Mouse (Mus musculus) lung, embryonic 15.5 days (tissue): ENCODE results near the gene Sox13. TPM values are rescaled to one million over a fixed set of nuclear protein-coding genes. Genes with fewer than 3 reads are reported as not detected.
A peak's percentile ranks its signal among the peaks of the same experiment; 100 is the strongest.

Experiments
- ATAC-seq: fragments of 200-750 bp; cut with Nextera tagmentation; 2 replicates; pipeline ENCODE4 v1.8.0; 2017; ENCODE audit warnings: moderate number of reproducible peaks, borderline replicate concordance; ENCODE audit not compliant: low FRiP score, low TSS enrichment; ENCODE audit errors: extremely low read depth
- H3K27ac ChIP-seq: fragments of 300-500 bp; sonication (generic); 2 replicates; pipeline ENCODE4 v1.5.1; 2015; ENCODE audit warnings: moderate library complexity, mild to moderate bottlenecking, inconsistent platforms
- H3K27me3 ChIP-seq: fragments of 300-500 bp; sonication (generic); 2 replicates; pipeline ENCODE4 v1.6.1; 2015; ENCODE audit warnings: inconsistent platforms
- H3K36me3 ChIP-seq: fragments of 300-500 bp; sonication (generic); 2 replicates; pipeline ENCODE4 v1.6.1; 2015; ENCODE audit warnings: inconsistent platforms
- H3K4me1 ChIP-seq: fragments of 300-500 bp; sonication (generic); 2 replicates; pipeline ENCODE4 v1.6.1; 2015; ENCODE audit warnings: inconsistent platforms
- H3K4me2 ChIP-seq: fragments of 300-500 bp; sonication (generic); 2 replicates; pipeline ENCODE4 v1.6.1; 2015; ENCODE audit warnings: inconsistent platforms, mild to moderate bottlenecking, moderate library complexity
- H3K4me3 ChIP-seq: fragments of 300-500 bp; sonication (generic); 2 replicates; pipeline ENCODE4 v1.5.1; 2015; ENCODE audit warnings: mild to moderate bottlenecking, inconsistent platforms
- H3K9ac ChIP-seq: fragments of 300-500 bp; sonication (generic); 2 replicates; pipeline ENCODE4 v1.6.1; 2015; ENCODE audit warnings: inconsistent platforms
- H3K9me3 ChIP-seq: fragments of 300-500 bp; sonication (generic); 2 replicates; pipeline ENCODE4 v1.6.1; 2016; ENCODE audit warnings: inconsistent platforms
- WGBS: fragments of 180-500 bp; shearing (Covaris S2); methylation state at CpG from one replicate; pipeline ENCODE4 v1.1.7; 2015; 5-methylcytosine and 5-hydroxymethylcytosine counted together
- polyA plus RNA-seq: library from polyadenylated mRNA; unstranded; fragments of >200 nt; fragmentation: Nextera tagmentation; extraction: Ambion mirVana; gene quantifications from 2 replicates; pipeline ENCODE4 v1.2.1, GENCODE M21; 2015

Gene Sox13
- polyA plus RNA-seq, 1 experiment from 2014 or later = 9.0 TPM

DNA sequence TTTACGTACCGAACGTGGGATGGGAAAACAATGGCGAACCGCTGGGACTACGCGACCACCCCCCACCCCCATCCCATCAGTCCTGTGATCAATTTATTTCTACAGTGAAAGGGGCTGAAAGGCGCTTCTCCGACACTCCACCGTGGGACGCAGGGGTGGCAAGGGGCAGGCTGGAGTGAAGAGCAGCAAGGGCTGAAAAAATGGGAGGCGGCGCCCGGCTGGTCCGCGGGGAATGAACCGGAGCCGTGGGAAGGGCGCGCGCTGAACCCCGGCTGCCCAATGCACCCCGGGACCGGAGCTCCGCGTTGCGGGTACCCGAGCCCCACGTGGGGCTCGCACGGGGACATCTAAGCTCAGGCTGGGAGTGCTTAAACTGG, 1.0 kb downstream of the Sox13 start:
- Histone ChIP-seq H3K27me3 (no peaks in the 10 kb centered on the region), H3K4me3 (peak overlapping the region; percentile 78), H3K27ac (peak overlapping the region; percentile 85), H3K4me2 (peak overlapping the region; percentile 99), H3K9ac (peak overlapping the region; percentile 80), H3K36me3 (no peaks in the 10 kb centered on the region), H3K4me1 (peaks cover 40% of the 10 kb centered on the region), H3K9me3 (no peaks in the 10 kb centered on the region)
- WGBS = 0% methylated on average over 31 of the region's 31 CpGs
- ATAC-seq = no peak

DNA sequence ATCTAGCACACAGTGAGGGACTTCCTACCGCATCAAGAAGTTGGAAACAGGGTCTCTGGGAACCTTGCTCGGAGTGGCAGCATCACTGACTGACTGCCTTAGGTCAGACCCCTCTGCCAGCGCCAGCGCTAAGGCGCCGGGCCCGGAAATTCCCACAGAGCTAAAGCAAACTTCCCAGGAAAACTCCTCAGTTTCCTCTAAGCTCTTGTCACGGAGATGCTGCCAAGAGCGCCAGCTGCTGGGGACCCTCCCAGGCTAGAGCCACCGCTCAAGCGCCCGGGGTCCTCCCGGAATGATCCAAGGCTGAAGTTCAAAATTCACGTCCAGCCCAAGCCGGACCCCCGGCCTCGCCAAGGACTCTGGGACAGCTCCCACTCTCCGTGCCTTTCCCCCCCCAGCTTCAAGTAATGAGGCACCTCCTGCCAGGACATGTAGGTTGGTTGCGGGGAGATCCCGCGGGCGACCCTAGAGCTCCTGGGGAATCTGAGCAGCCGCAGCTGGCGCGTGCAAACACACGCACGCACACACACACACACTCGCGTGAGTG, 1.5 kb downstream of the Sox13 start:
- Histone ChIP-seq H3K4me2 (peak overlapping the region; percentile 99), H3K36me3 (no peaks in the 10 kb centered on the region), H3K9me3 (no peaks in the 10 kb centered on the region), H3K27ac (peak overlapping the region; percentile 85; the same call in 1 of the 2 replicates), H3K9ac (peak overlapping the region; percentile 80), H3K4me3 (peak overlapping the region; percentile 78), H3K27me3 (no peaks in the 10 kb centered on the region), H3K4me1 (peaks cover 45% of the 10 kb centered on the region)
- 0 out of 2 replicates have a peak, but pooled peaks have one; percentile 14 for ATAC-seq
- WGBS = under 1% methylated on average over 29 of the region's 29 CpGs

DNA sequence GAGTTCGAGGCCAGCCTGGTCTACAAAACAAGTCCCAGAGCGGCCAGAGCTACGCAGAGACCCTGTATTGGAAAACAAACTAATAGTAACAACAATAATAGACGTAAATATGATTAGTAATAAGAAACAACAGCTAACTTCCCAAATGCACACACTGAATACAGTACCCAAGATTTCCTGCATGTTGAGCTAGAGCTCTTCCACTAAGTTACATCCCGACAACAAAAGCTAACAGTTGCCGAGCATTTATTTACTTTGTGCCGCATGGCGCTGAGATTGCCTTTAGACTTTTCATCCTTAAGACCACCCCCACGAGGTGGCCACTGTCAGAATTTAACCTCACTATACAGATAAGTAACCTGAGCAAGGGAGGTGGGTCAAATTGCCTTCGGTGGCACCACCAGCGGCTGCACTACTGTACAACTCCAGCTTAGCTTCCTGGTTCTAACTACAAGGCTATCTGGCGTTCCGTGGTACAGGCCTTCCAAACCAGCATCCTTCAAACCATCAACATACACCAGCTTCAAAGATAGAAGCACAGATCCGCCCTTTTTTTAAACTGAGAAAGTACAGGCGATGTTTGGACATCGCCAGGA, 2.1 kb downstream of the Sox13 start:
- Histone ChIP-seq H3K9me3 (no peaks in the 10 kb centered on the region), H3K27ac (0 out of 2 replicates have a peak overlapping the region, but pooled peaks have one; percentile 85), H3K36me3 (no peaks in the 10 kb centered on the region), H3K4me1 (peaks cover 51% of the 10 kb centered on the region), H3K27me3 (no peaks in the 10 kb centered on the region), H3K4me2 (peak overlapping the region; percentile 99), H3K4me3 (peak overlapping the region; percentile 78), H3K9ac (peak overlapping the region; percentile 80)
- 34% methylated on average over 16 of the region's 16 CpGs for WGBS
- ATAC-seq = no peak

DNA sequence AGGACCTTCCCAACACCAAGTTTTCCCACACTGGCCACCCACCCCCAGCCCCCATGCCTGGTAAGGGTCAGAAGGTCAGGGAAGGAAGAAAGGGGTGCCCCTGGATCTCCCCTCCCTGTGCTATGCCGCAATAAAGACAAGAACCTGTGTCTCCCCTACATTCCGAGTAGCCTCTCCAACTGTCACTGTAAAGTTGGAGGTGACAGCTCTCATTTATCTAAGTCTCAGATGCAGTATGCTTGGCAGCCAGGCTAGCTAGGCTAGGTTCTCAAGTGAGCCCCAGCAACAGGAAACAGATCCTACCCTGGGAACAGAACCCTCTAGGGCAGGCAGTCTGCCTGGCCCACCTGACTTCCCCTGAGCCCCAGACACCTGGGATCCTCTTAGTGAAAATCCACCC, 3.1 kb downstream of the Sox13 start:
- Histone ChIP-seq H3K27me3 (no peaks in the 10 kb centered on the region), H3K36me3 (no peaks in the 10 kb centered on the region), H3K4me2 (no peak overlapping the region), H3K9ac (no peak overlapping the region), H3K4me1 (peaks cover 56% of the 10 kb centered on the region), H3K4me3 (no peak overlapping the region), H3K9me3 (no peaks in the 10 kb centered on the region), H3K27ac (no peak overlapping the region)
- no peak for ATAC-seq
- 59% methylated on average over 2 of the region's 2 CpGs for WGBS

DNA sequence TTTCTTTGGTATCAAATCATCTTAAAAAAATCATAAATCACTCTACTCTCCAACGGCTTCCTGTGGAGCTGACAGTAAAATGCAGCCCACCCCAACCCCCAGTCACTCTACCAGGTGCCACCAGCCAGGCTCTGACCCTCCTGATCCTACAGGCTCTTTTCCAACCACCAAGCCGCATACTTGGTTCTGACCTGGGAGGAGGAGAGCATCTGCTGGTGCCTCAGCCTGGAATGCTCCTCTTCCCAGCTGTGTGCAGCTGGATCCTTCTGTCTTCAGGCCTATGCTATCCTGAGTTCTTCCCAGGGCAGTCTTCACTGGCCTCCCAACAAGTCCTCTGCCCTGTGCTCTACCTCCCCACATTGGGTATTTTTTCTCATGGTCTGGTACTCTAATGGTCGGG, 3.7 kb downstream of the Sox13 start:
- Histone ChIP-seq H3K4me2 (no peak overlapping the region), H3K36me3 (no peaks in the 10 kb centered on the region), H3K27ac (no peak overlapping the region), H3K9me3 (no peaks in the 10 kb centered on the region), H3K4me3 (no peak overlapping the region), H3K9ac (no peak overlapping the region), H3K4me1 (peaks cover 60% of the 10 kb centered on the region), H3K27me3 (no peaks in the 10 kb centered on the region)
- 41% methylated on average over 3 of the region's 3 CpGs for WGBS
- no peak for ATAC-seq

DNA sequence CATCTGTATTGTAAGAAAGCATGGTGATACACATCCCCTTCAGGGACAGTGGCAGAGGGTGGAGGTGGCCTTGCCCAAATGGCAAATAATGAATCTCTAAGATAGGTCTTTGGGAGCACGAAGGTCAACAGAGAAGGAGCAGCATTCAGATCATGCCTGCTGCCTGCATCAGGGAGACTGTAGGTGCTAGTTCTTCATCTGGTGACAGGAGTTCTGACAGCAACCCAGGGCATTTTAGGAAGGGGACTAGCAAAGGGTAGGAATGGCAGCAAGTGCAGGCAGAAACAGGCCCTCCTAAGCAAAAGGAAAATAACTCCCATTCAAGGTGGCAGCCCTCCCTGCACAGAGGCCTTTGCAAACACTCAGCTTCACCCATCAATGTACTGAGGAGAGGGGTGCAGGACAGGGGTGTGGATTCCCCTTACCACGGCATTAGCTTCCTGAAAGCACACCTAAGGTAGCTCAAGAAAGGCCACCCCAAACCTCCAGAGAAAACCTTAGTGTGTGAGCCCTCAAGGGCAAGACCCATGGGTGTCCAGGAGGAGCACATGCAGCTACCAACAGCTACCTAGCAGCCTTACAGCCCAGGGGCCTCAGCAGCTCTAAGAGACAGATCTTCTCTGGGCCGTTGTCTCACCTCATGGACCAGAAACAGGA, 4.9 kb downstream of the Sox13 start:
- Histone ChIP-seq H3K27ac (no peak overlapping the region), H3K4me3 (no peak overlapping the region), H3K36me3 (no peaks in the 10 kb centered on the region), H3K4me2 (no peak overlapping the region), H3K27me3 (no peaks in the 10 kb centered on the region), H3K9ac (no peak overlapping the region), H3K4me1 (peaks cover 71% of the 10 kb centered on the region), H3K9me3 (no peaks in the 10 kb centered on the region)
- WGBS = 67% methylated on average over 3 of the region's 3 CpGs
- no peak for ATAC-seq

DNA sequence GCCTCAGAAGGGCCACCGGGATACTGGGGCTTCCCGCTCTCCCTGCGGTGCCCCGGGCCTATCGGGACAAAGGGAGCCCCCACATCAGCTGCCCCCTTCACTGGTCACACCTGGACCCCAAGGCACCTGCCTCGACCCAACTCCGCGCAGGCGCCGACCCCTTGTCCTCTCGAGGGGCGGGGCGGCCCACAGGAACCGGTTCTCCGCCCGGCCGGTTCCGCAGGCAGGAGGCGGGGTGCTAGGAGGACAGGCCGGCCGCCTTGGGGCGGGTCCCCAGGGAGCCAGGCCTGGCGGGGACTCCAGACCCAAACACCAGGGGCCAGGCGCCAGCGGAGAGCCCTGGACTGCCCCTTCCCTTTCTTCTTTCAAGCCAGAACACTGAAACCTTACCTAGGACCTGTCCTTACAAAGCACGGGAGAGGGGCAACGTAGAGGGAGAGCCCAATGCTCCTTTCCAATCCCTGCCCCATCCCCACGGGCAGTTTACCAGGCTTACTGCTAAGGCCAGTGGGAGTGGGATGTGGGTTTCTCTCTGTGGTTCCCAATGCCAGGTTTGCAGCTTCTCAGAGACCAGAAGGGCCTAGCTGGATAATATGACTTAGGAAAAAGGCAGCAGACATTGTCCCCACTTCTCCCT, 5.9 kb downstream of the Sox13 start:
- H3K9me3 ChIP-seq = no peaks in the 10 kb centered on the region
- ATAC-seq = peak; percentile 65

DNA sequence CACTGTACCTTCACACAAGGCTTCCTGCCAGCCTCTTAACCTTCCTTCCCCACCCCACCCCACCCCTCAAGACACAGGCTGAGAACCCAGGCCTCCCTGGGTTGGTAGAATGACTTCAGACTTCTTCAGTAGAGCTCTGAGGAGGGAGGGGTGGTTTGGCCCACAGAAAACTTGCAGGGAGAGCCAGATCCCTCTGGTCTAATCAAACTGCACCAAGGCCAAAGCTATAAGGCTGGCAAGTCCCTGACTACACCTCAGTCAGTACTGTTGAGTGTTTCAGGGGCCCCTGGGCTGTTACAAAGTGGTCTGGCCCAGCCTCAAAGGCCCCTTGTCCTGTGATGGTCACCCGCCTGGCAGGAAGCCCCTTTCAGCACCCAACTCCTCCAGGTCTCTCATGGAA, 6.6 kb downstream of the Sox13 start:
- ATAC-seq = peak; percentile 20; the same call in 1 of the 2 replicates
- Histone ChIP-seq H3K4me2 (peak overlapping the region; percentile 74), H3K27ac (peak overlapping the region; percentile 80), H3K9me3 (no peaks in the 10 kb centered on the region), H3K27me3 (no peaks in the 10 kb centered on the region), H3K36me3 (no peaks in the 10 kb centered on the region), H3K9ac (peak overlapping the region; percentile 29; the same call in 1 of the 2 replicates), H3K4me1 (peaks cover 81% of the 10 kb centered on the region), H3K4me3 (peak overlapping the region; percentile 43; the same call in 1 of the 2 replicates)
- 52% methylated on average over 1 of the region's 1 CpGs for WGBS

More for the DNA sequence above, 5.9 kb downstream of the Sox13 start:
- H3K27ac ChIP-seq = peak overlapping the region; percentile 80
- no peaks in the 10 kb centered on the region for H3K36me3 ChIP-seq
- H3K4me3 ChIP-seq = peak overlapping the region; percentile 43
- H3K27me3 ChIP-seq = no peaks in the 10 kb centered on the region
- peak overlapping the region; percentile 74 for H3K4me2 ChIP-seq
- peak overlapping the region; percentile 29 for H3K9ac ChIP-seq
- peaks cover 76% of the 10 kb centered on the region for H3K4me1 ChIP-seq
- 10% methylated on average over 28 of the region's 28 CpGs for WGBS

DNA sequence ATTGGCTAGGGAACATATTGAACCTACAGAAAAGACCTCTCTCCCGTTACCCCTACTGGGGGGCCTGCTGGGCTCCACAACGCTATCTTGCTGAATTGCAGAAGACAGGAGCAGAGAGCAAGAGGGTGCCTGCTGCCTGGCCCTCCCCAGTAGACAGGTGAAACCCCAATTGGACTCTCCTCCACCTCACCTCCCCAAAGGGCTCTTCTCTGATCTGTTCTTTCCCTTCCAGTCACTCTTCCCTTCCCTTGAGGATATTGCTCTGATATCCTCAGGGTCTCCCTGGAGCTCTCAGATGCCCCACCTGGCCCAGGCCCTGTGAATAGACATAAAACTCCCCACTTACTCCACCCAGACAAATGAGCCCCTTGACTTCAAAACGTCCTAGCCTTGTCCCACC, 7.1 kb downstream of the Sox13 start:
- Histone ChIP-seq H3K36me3 (no peaks in the 10 kb centered on the region), H3K4me3 (no peak overlapping the region), H3K27me3 (no peaks in the 10 kb centered on the region), H3K27ac (peak overlapping the region; percentile 80), H3K9me3 (no peaks in the 10 kb centered on the region), H3K4me2 (peak overlapping the region; percentile 74; the same call in 1 of the 2 replicates), H3K9ac (no peak overlapping the region), H3K4me1 (peaks cover 80% of the 10 kb centered on the region)
- no peak for ATAC-seq
- 60% methylated on average over 3 of the region's 3 CpGs for WGBS

DNA sequence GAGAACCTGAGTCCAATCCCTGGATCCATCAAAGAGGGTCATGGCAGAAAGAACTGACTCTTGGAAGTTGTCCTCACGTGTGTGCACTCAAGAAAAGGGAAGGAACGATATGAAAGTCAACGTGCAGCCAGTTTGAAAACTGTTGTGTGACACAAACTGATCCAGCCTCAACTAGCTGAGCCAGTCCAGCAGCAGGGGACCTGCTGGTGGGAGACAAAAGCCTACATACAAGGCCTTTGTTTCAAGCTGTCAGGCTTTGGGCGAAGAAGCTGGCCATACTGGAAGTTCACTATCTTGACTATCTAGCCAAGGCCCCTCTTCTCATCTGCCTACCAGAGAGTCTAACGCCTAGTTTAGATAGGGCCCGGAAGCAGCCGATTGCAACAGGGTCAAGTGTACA, 7.7 kb downstream of the Sox13 start:
- Histone ChIP-seq H3K9me3 (no peaks in the 10 kb centered on the region), H3K4me1 (peaks cover 73% of the 10 kb centered on the region), H3K27ac (0 out of 2 replicates have a peak overlapping the region, but pooled peaks have one; percentile 80), H3K4me3 (no peak overlapping the region), H3K36me3 (no peaks in the 10 kb centered on the region), H3K27me3 (no peaks in the 10 kb centered on the region), H3K9ac (no peak overlapping the region), H3K4me2 (no peak overlapping the region)
- no peak for ATAC-seq
- 79% methylated on average over 7 of the region's 7 CpGs for WGBS

DNA sequence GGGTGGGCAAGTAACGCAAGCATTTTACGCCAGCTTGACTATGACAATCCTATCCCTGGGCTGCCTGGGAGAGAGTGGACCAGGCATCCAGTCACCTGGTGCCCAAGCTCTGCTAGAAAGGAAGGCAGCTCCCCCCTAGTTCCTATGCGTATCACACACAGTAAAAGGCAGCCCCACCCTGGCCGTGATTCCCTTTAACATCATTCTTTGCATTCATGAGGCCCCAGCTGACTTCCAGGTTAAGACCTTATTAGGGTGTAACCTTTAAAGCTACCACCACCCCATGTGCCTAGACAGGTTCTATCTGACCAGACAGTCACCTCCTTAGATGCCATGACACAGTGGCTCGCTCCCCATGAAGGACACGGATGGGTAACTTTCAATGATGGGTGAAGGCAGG, 8.7 kb downstream of the Sox13 start:
- 58% methylated on average over 6 of the region's 6 CpGs for WGBS
- Histone ChIP-seq H3K36me3 (no peaks in the 10 kb centered on the region), H3K4me1 (peaks cover 63% of the 10 kb centered on the region), H3K27ac (no peak overlapping the region), H3K4me3 (no peak overlapping the region), H3K4me2 (0 out of 2 replicates have a peak overlapping the region, but pooled peaks have one; percentile 3), H3K27me3 (no peaks in the 10 kb centered on the region), H3K9ac (no peak overlapping the region), H3K9me3 (no peaks in the 10 kb centered on the region)
- ATAC-seq = no peak

DNA sequence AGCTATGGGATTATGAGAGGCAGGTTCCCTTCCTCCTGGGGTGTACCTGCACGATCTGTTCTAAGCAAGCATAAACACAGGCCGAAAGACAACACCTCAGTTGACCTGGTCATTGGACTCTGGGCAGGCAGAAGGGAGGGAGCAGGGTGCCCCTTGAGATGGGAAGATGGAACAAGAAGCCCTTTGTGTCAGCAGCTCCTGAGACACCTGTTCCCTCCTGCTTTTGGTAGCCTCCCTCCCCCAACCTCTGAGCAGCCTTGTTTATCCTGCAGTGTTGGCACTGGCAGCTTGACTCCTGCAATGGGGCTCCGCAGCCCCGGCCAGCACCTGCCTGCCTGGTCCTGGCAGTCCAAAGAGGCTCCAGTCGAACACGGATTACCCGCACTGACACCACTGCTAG, 9.1 kb downstream of the Sox13 start:
- no peak overlapping the region for H3K4me3 ChIP-seq
- H3K36me3 ChIP-seq = no peaks in the 10 kb centered on the region
- 0 out of 2 replicates have a peak overlapping the region, but pooled peaks have one; percentile 3 for H3K4me2 ChIP-seq
- H3K9me3 ChIP-seq = no peaks in the 10 kb centered on the region
- WGBS = 40% methylated on average over 7 of the region's 7 CpGs
- no peaks in the 10 kb centered on the region for H3K27me3 ChIP-seq
- no peak overlapping the region for H3K9ac ChIP-seq
- no peak for ATAC-seq
- H3K4me1 ChIP-seq = peaks cover 60% of the 10 kb centered on the region
- no peak overlapping the region for H3K27ac ChIP-seq
